Mouse (Mus musculus): Measurements from ENCODE around the gene Izumo2.

Izumo2 gene

DNA sequence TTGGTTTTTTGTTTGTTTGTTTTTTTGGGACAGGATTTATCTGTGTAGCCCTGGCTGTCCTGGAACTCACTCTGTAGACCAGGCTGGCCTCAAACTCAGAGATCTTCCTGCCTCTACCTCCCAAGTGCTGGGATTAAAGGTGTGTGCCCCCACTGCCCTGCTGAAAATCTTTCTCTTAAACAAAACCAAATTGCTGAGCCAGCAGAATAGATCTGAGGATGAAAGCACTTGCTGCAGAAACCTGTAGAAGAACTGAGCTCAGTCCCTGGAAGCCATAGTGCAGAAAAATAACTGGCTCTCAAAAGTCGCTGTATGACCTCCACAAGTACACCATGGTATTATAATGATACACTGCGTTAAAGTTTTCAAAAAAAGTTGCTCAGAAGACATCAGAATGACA lies 48.6 kb downstream of the Izumo2 start:
- in situ Hi-C loops (cut with MboI, MseI) = no loop called here

DNA sequence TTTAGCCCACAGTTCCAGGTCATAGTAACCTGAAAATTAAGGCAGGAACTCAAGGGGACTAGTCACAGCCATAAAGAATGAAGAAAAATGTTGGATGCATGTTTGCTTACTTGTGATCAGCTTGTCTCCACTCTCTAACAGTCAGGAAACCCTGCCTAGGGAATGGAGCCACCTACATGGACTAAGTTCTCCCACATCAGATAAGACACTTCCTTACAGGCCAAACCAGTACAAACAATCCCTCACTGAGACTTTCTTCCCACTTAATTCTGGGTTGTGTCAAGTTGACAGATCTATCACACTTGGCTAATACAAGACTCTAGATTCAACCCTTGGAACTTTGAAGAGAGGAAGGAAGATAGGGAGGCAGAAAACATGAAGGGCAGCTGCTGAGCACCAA lies 51.8 kb downstream of the Izumo2 start:
- in situ Hi-C loops (cut with MboI, MseI) = no loop called here

DNA sequence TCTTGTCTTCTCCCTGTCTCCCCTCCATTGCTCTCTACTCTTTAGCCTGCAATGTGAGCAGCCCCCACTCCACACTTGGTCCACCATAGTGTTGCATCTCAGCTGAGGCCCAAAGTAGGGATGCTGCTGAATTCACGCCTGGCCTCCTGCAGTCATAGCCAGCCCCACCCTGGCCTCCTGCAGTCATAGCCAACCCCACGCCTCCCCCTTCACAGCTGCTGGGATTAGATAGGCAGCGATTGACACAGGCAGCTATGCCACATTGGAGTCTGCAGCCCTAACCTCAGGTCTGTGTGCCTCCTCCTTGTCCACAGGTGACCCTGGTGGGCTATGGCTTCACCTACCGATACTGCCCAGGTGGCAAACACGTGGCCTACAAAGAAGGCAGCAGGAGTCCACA lies 59.6 kb downstream of the Izumo2 start:
- in situ Hi-C loops (cut with MboI, MseI) = no loop called here

Data from T-helper 17 cell (primary cell).